ENCODE assay signal across 9 mouse cellular contexts in genomic region chr6:91114716-91115115, GRCm38 (mm10). TPM values are rescaled to one million over a fixed set of nuclear protein-coding genes. Genes with fewer than 3 reads are reported as not detected.
DNase-seq lines count a peak whose midpoint lies in the region; ATAC-seq lines count a peak whose summit lies in the region.
"Had no signal": no experiment of that assay in that cellular context is flagged by ENCODE, and none has a peak within 500 bp of the region (broad histone marks: within the 10 kb centered on the region; RNA-seq: fewer than 3 reads in every experiment).

No protein-coding gene starts in this region.

- no peaks in the 10 kb centered on the region for H3K9me3 ChIP-seq in kidney, embryonic 14.5 days (ENCODE audit: control insufficient read depth, low read length)
- no peaks in the 10 kb centered on the region for H3K9me3 ChIP-seq in forebrain, embryonic 12.5 days
- H3K9me3 ChIP-seq in midbrain, embryonic 16.5 days (replicated peaks; ENCODE audit: control insufficient read depth, low read length, poor library complexity, severe bottlenecking) = no peaks in the 10 kb centered on the region

- no peak for ATAC-seq in kidney, embryonic 14.5 days (ENCODE audit: low FRiP score, low TSS enrichment)
- ATAC-seq in forebrain, embryonic 12.5 days (ENCODE audit: low FRiP score) = no peak
- ATAC-seq in midbrain, embryonic 16.5 days = no peak

- H3K4me3 ChIP-seq in kidney, embryonic 14.5 days (ENCODE audit: low read length) = no peak overlapping the region
- H3K4me3 ChIP-seq in forebrain, embryonic 12.5 days (replicated peaks) = no peak overlapping the region
- H3K4me3 ChIP-seq in midbrain, embryonic 16.5 days (ENCODE audit: low read depth, low read length) = no peak overlapping the region
- H3K4me3 ChIP-seq: left cerebral cortex, adult 2 months had no signal

- H3K27me3 ChIP-seq in kidney, embryonic 14.5 days (ENCODE audit: control insufficient read depth, insufficient read depth, low read length) = peaks cover 3% of the 10 kb centered on the region; the same call in 1 of the 2 replicates
- H3K27me3 ChIP-seq in forebrain, embryonic 12.5 days = no peaks in the 10 kb centered on the region
- no peaks in the 10 kb centered on the region for H3K27me3 ChIP-seq in midbrain, embryonic 16.5 days (ENCODE audit: control insufficient read depth, insufficient read depth, low read depth, low read length)

- DNase-seq in kidney, postnatal 4 days = no peak
- peak; percentile 70 for DNase-seq in CD4-positive, CD25-positive, alpha-beta regulatory T cell, adult 2 months (ENCODE audit: low read depth, low spot score)
- DNase-seq in cerebellum, adult 11-12 months = no peak
- no peak for DNase-seq in layer of hippocampus, adult 9-11 months
- no peak for DNase-seq in left cerebral cortex, adult 8-10 months (ENCODE audit: low spot score in 2 of 2)

- 18% methylated on average over 2 of the region's 2 CpGs for WGBS in kidney, embryonic 14.5 days
- 67% methylated on average over 2 of the region's 2 CpGs for WGBS in forebrain, embryonic 12.5 days
- 62% methylated on average over 2 of the region's 2 CpGs for WGBS in midbrain, embryonic 16.5 days

- peak overlapping the region; percentile 95; the same call in 1 of the 2 replicates for H3K4me2 ChIP-seq in kidney, embryonic 14.5 days (replicated peaks; ENCODE audit: low read depth, low read length)
- H3K4me2 ChIP-seq in forebrain, embryonic 12.5 days = peak overlapping the region; percentile 91; the same call in 1 of the 2 replicates
- peak overlapping the region; percentile 82; the same call in 1 of the 2 replicates for H3K4me2 ChIP-seq in midbrain, embryonic 16.5 days (ENCODE audit: low read length)

- H3K4me1 ChIP-seq in kidney, embryonic 14.5 days (ENCODE audit: control insufficient read depth, insufficient read depth, low read length) = peaks cover 28% of the 10 kb centered on the region
- H3K4me1 ChIP-seq in forebrain, embryonic 12.5 days = peaks cover 29% of the 10 kb centered on the region
- H3K4me1 ChIP-seq in midbrain, embryonic 16.5 days (ENCODE audit: control insufficient read depth, insufficient read depth, low read length) = peaks cover 24% of the 10 kb centered on the region

- no peak overlapping the region; the same call in 1 of the 2 replicates for H3K27ac ChIP-seq in kidney, embryonic 14.5 days (ENCODE audit: low read depth, low read length)
- H3K27ac ChIP-seq in forebrain, embryonic 12.5 days = no peak overlapping the region
- H3K27ac ChIP-seq in midbrain, embryonic 16.5 days (ENCODE audit: low read length) = no peak overlapping the region
- H3K27ac ChIP-seq: left cerebral cortex, adult 2 months had no signal

- H3K9ac ChIP-seq in kidney, embryonic 14.5 days (ENCODE audit: low read depth, low read length) = no peak overlapping the region
- H3K9ac ChIP-seq in forebrain, embryonic 12.5 days = no peak overlapping the region
- no peak overlapping the region for H3K9ac ChIP-seq in midbrain, embryonic 16.5 days (ENCODE audit: low read depth, low read length)

- H3K36me3 ChIP-seq in kidney, embryonic 14.5 days (ENCODE audit: control insufficient read depth, insufficient read depth, low read length) = no peaks in the 10 kb centered on the region
- no peaks in the 10 kb centered on the region for H3K36me3 ChIP-seq in forebrain, embryonic 12.5 days (replicated peaks)
- H3K36me3 ChIP-seq in midbrain, embryonic 16.5 days (ENCODE audit: control insufficient read depth, insufficient read depth, low read length) = no peaks in the 10 kb centered on the region

RNA-seq across cellular contexts. Expression of gene Nup210, which starts 1.9 kb away (rescaled TPM):
- polyA plus RNA-seq in kidney, embryonic 14.5 days (2014; fragmentation: Nextera tagmentation; extraction: Ambion mirVana) = 13.1 and 30.6 TPM in 2 replicates
- 32.7 and 37.9 TPM in 2 replicates for polyA plus RNA-seq in forebrain, embryonic 12.5 days (2016; fragmentation: Nextera tagmentation; extraction: Ambion mirVana)
- 20.5 and 20.7 TPM in 2 replicates for polyA plus RNA-seq in midbrain, embryonic 16.5 days (2015; fragmentation: Nextera tagmentation; extraction: Ambion mirVana)
- total RNA-seq in left cerebral cortex, adult 8-10 months (2022) = 10 to 100 TPM; 24.6 to 28.2 (median 26.7) TPM

RNA-seq across cellular contexts. Expression of gene Hdac11, which starts 41.7 kb away (rescaled TPM):
- 11.6 and 14.1 TPM in 2 replicates for polyA plus RNA-seq in kidney, embryonic 14.5 days (2014; fragmentation: Nextera tagmentation; extraction: Ambion mirVana)
- polyA plus RNA-seq in forebrain, embryonic 12.5 days (2016; fragmentation: Nextera tagmentation; extraction: Ambion mirVana) = 16.3 and 18.0 TPM in 2 replicates
- polyA plus RNA-seq in midbrain, embryonic 16.5 days (2015; fragmentation: Nextera tagmentation; extraction: Ambion mirVana) = 48.0 and 56.3 TPM in 2 replicates
- 100 to 1,000 TPM; 185 to 200 (median 195) TPM for total RNA-seq in left cerebral cortex, adult 8-10 months (2022)
